ENCODE assay signal across 24 mouse cellular contexts in genomic region chr1:159551036-159551435, GRCm38 (mm10). TPM values are rescaled to one million over a fixed set of nuclear protein-coding genes. Genes with fewer than 3 reads are reported as not detected.
DNase-seq lines count a peak whose midpoint lies in the region; ATAC-seq and TF ChIP-seq lines count a peak whose summit lies in the region.
"Had no signal": no experiment of that assay in that cellular context is flagged by ENCODE, and none has a peak within 500 bp of the region (broad histone marks: within the 10 kb centered on the region; RNA-seq: fewer than 3 reads in every experiment).

No protein-coding gene starts in this region.

- H3K27me3 ChIP-seq in forebrain, embryonic 11.5 days (ENCODE audit: control insufficient read depth, insufficient read depth, low read length): no peaks in the 10 kb centered on the region
- H3K27me3 ChIP-seq in forebrain, embryonic 10.5 days (ENCODE audit: poor library complexity, severe bottlenecking): peaks cover 21% of the 10 kb centered on the region; the same call in 1 of the 2 replicates
- no peaks in the 10 kb centered on the region; the same call in 1 of the 2 replicates for H3K27me3 ChIP-seq in hindbrain, embryonic 16.5 days (replicated peaks; ENCODE audit: control insufficient read depth, insufficient read depth, low read length)
- H3K27me3 ChIP-seq in hindbrain, embryonic 14.5 days (ENCODE audit: control insufficient read depth, insufficient read depth, low read length): no peaks in the 10 kb centered on the region
- H3K27me3 ChIP-seq in forebrain, postnatal 0 days (ENCODE audit: insufficient read depth, low read length): no peaks in the 10 kb centered on the region
- H3K27me3 ChIP-seq: hindbrain, embryonic 15.5 days had no signal

- intact Hi-C loops in heart, postnatal 25 days (cut with DNase I): no loop called here

- H3K9me3 ChIP-seq in forebrain, embryonic 11.5 days (ENCODE audit: control insufficient read depth, low read length): no peaks in the 10 kb centered on the region
- no peaks in the 10 kb centered on the region for H3K9me3 ChIP-seq in forebrain, embryonic 10.5 days
- no peaks in the 10 kb centered on the region for H3K9me3 ChIP-seq in hindbrain, embryonic 16.5 days (ENCODE audit: control insufficient read depth, low read length)
- H3K9me3 ChIP-seq in hindbrain, embryonic 14.5 days (ENCODE audit: control insufficient read depth, low read length): no peaks in the 10 kb centered on the region
- no peaks in the 10 kb centered on the region for H3K9me3 ChIP-seq in forebrain, postnatal 0 days (ENCODE audit: low read length)
- H3K9me3 ChIP-seq: embryonic facial prominence, embryonic 13.5 days; G1E; heart, embryonic 15.5 days; hindbrain, embryonic 15.5 days had no signal

- TF ChIP-seq POLR2A in brain, embryonic 14.5 days (IDR thresholded peaks at IDR 0.05; ENCODE audit: borderline replicate concordance, extremely low read depth, insufficient read depth, insufficient read length, poor library complexity, severe bottlenecking): no peak

- peaks cover 3% of the 10 kb centered on the region; the same call in 1 of the 2 replicates for H3K4me1 ChIP-seq in forebrain, embryonic 11.5 days (replicated peaks; ENCODE audit: control insufficient read depth, insufficient read depth, low read length)
- peaks cover 28% of the 10 kb centered on the region for H3K4me1 ChIP-seq in forebrain, embryonic 10.5 days
- H3K4me1 ChIP-seq in hindbrain, embryonic 16.5 days (ENCODE audit: control insufficient read depth, insufficient read depth, low read depth, low read length): peaks cover 3% of the 10 kb centered on the region; the same call in 1 of the 2 replicates
- 0 out of 2 replicates have a peak, but pooled peaks cover 8% of the 10 kb centered on the region for H3K4me1 ChIP-seq in hindbrain, embryonic 14.5 days (replicated peaks; ENCODE audit: control insufficient read depth, insufficient read depth, low read length)
- peaks cover 2% of the 10 kb centered on the region; the same call in 1 of the 2 replicates for H3K4me1 ChIP-seq in forebrain, postnatal 0 days (ENCODE audit: insufficient read depth)
- H3K4me1 ChIP-seq: heart, embryonic 15.5 days had no signal

- no peak for TF ChIP-seq CTCF in brain, embryonic 14.5 days (IDR thresholded peaks at IDR 0.05; ENCODE audit: borderline replicate concordance, extremely low read depth, insufficient read depth, insufficient read length)
- TF ChIP-seq CTCF in forebrain, postnatal 0 days (IDR thresholded peaks at IDR 0.05; ENCODE audit: low read depth): no peak

- H3K27ac ChIP-seq in forebrain, embryonic 11.5 days (ENCODE audit: low read depth, low read length): no peak overlapping the region
- H3K27ac ChIP-seq in forebrain, embryonic 10.5 days: no peak overlapping the region
- no peak overlapping the region for H3K27ac ChIP-seq in hindbrain, embryonic 16.5 days (ENCODE audit: low read depth, low read length)
- H3K27ac ChIP-seq in hindbrain, embryonic 14.5 days: no peak overlapping the region
- 0 out of 2 replicates have a peak overlapping the region, but pooled peaks have one; percentile 37 for H3K27ac ChIP-seq in forebrain, postnatal 0 days (ENCODE audit: low read depth, low read length)
- H3K27ac ChIP-seq: embryonic facial prominence, embryonic 13.5 days; heart, embryonic 15.5 days had no signal

- no peak overlapping the region for H3K9ac ChIP-seq in forebrain, embryonic 11.5 days (ENCODE audit: low read length)
- no peak overlapping the region for H3K9ac ChIP-seq in hindbrain, embryonic 16.5 days (ENCODE audit: low read depth, low read length)
- H3K9ac ChIP-seq in hindbrain, embryonic 14.5 days: no peak overlapping the region
- H3K9ac ChIP-seq in forebrain, postnatal 0 days: no peak overlapping the region
- H3K9ac ChIP-seq: embryonic facial prominence, embryonic 13.5 days; heart, embryonic 15.5 days had no signal

- 0 out of 2 replicates have a peak, but pooled peaks have one; percentile 33 for ATAC-seq in forebrain, embryonic 11.5 days (replicated peaks; ENCODE audit: low FRiP score)
- 0 out of 2 replicates have a peak, but pooled peaks have one; percentile 41 for ATAC-seq in hindbrain, embryonic 16.5 days
- no peak for ATAC-seq in hindbrain, embryonic 14.5 days (ENCODE audit: low FRiP score)
- ATAC-seq in forebrain, postnatal 0 days: no peak
- ATAC-seq: CD4-positive, CD25-positive, alpha-beta regulatory T cell, adult 4 months; inflammation-experienced regulatory T-cells, adult 6 months; intestine, postnatal 0 days had no signal

- no peak overlapping the region for H3K4me2 ChIP-seq in forebrain, embryonic 11.5 days (ENCODE audit: low read depth, low read length, severe bottlenecking)
- no peak overlapping the region for H3K4me2 ChIP-seq in hindbrain, embryonic 16.5 days (ENCODE audit: low read length)
- no peak overlapping the region for H3K4me2 ChIP-seq in hindbrain, embryonic 14.5 days (replicated peaks)
- no peak overlapping the region for H3K4me2 ChIP-seq in forebrain, postnatal 0 days (ENCODE audit: low read depth)
- H3K4me2 ChIP-seq: heart, embryonic 11.5 days; heart, embryonic 15.5 days; hindbrain, embryonic 15.5 days had no signal

- DNase-seq in forebrain, embryonic 11.5 days (ENCODE audit: low spot score): no peak
- DNase-seq in forebrain, embryonic 10.5 days (ENCODE audit: extremely low spot score, low spot score): no peak
- DNase-seq in hindbrain, embryonic 14.5 days (ENCODE audit: low spot score): no peak
- DNase-seq in brain, embryonic 14.5 days (ENCODE audit: low read depth): peak; percentile 60
- DNase-seq in forebrain, postnatal 0 days: no peak
- no peak for DNase-seq in adrenal gland, postnatal 25 days
- DNase-seq in heart, postnatal 25 days (ENCODE audit: low spot score): no peak
- DNase-seq: adrenal gland, postnatal 10 days; B cell, adult 2 months; cerebellum, adult 18-20 months; cerebellum, adult 9-11 months; cerebellum, postnatal 36 days; gastrocnemius, postnatal 10 days; heart, adult 18-20 months; heart, postnatal 14 days had no signal

- no peaks in the 10 kb centered on the region for H3K36me3 ChIP-seq in forebrain, embryonic 11.5 days (ENCODE audit: control insufficient read depth, insufficient read depth, low read length)
- H3K36me3 ChIP-seq in forebrain, embryonic 10.5 days (replicated peaks): no peaks in the 10 kb centered on the region
- H3K36me3 ChIP-seq in hindbrain, embryonic 16.5 days (ENCODE audit: control insufficient read depth, insufficient read depth, low read length): no peaks in the 10 kb centered on the region
- H3K36me3 ChIP-seq in hindbrain, embryonic 14.5 days (replicated peaks; ENCODE audit: control insufficient read depth, insufficient read depth): no peaks in the 10 kb centered on the region
- no peaks in the 10 kb centered on the region for H3K36me3 ChIP-seq in forebrain, postnatal 0 days (ENCODE audit: insufficient read depth)
- H3K36me3 ChIP-seq: embryonic facial prominence, embryonic 13.5 days; G1E; heart, embryonic 15.5 days; hindbrain, embryonic 15.5 days had no signal

- 44% methylated on average over 10 of the region's 10 CpGs for WGBS in forebrain, embryonic 11.5 days
- WGBS in forebrain, embryonic 10.5 days: 48% methylated on average over 10 of the region's 10 CpGs
- 56% methylated on average over 10 of the region's 10 CpGs for WGBS in hindbrain, embryonic 16.5 days
- 66% methylated on average over 10 of the region's 10 CpGs for WGBS in hindbrain, embryonic 14.5 days
- 32% methylated on average over 10 of the region's 10 CpGs for WGBS in forebrain, postnatal 0 days

- no peak overlapping the region for H3K4me3 ChIP-seq in forebrain, embryonic 11.5 days (ENCODE audit: low read depth, low read length)
- H3K4me3 ChIP-seq in forebrain, embryonic 10.5 days: no peak overlapping the region
- H3K4me3 ChIP-seq in hindbrain, embryonic 16.5 days (ENCODE audit: low read length): no peak overlapping the region
- no peak overlapping the region for H3K4me3 ChIP-seq in hindbrain, embryonic 14.5 days (replicated peaks; ENCODE audit: low read length)
- no peak overlapping the region for H3K4me3 ChIP-seq in forebrain, postnatal 0 days (ENCODE audit: low read depth, low read length)
- H3K4me3 ChIP-seq: embryonic facial prominence, embryonic 13.5 days; heart, embryonic 15.5 days; hindbrain, embryonic 15.5 days had no signal

RNA-seq across cellular contexts. Expression of gene Tnr, which starts 27.5 kb away (rescaled TPM):
- 0.19 and 0.77 TPM in 2 replicates for polyA plus RNA-seq in forebrain, embryonic 11.5 days (2014; fragmentation: Nextera tagmentation; extraction: Ambion mirVana)
- 0.05 and 0.16 TPM in 2 replicates for polyA plus RNA-seq in forebrain, embryonic 10.5 days (2016; fragmentation: Nextera tagmentation; extraction: Ambion mirVana)
- 4.5 and 5.6 TPM in 2 replicates for polyA plus RNA-seq in hindbrain, embryonic 16.5 days (2015; fragmentation: Nextera tagmentation; extraction: Ambion mirVana)
- polyA plus RNA-seq in hindbrain, embryonic 14.5 days (2014; fragmentation: Nextera tagmentation; extraction: Ambion mirVana): 4.2 and 5.1 TPM in 2 replicates
- 3.9 and 6.9 TPM in 2 replicates for polyA plus RNA-seq in brain, embryonic 14.5 days (2012; rRNA removed)
- total RNA-seq in forebrain, postnatal 0 days (2014; rRNA removed): 45.7 and 51.9 TPM in 2 replicates
- polyA plus RNA-seq in forebrain, postnatal 0 days (2015; fragmentation: Nextera tagmentation; extraction: Ambion mirVana): 4.1 and 6.2 TPM in 2 replicates
- total RNA-seq in adrenal gland, postnatal 25 days (2021): 2.0 and 5.0 TPM in 2 replicates
- under 1 TPM; 0.21 to 0.28 TPM for total RNA-seq in heart, postnatal 25 days (2021)
- polyA plus RNA-seq: CD4-positive, CD25-positive, alpha-beta regulatory T cell, adult 4 months; G1E had no signal

Comparison
In these comparisons a context has a peak if more than half of its experiments do, and no peak if none do; other contexts are left out.
1. ATAC-seq: peak in forebrain, embryonic 11.5 days (single experiment) and hindbrain, embryonic 16.5 days (single experiment); none in hindbrain, embryonic 14.5 days (single experiment) and forebrain, postnatal 0 days (single experiment).